Mouse (Mus musculus): ENCODE measurements around the gene Adam33.
A peak's percentile ranks its signal among the peaks of the same experiment; 100 is the strongest.
"Not testable (repeated sequence)": the region's sequence is repeated elsewhere in the genome, so short reads cannot be mapped to it uniquely, and the experiment has no call there.

The Adam33 gene

GRCm38 (mm10) chr2:131063404-131063864, at the start of gene Adam33:
TSS of gene Adam33 (minus strand) at chr2:131063814.
- no peak for DNase-seq

GRCm38 (mm10) chr2:131105989-131106388, 42.4 kb upstream of the Adam33 start:
- DNase-seq: no peak

GRCm38 (mm10) chr2:131105061-131105460, 41.4 kb upstream of the Adam33 start:
- not testable (repeated sequence) for DNase-seq

GRCm38 (mm10) chr2:131104021-131104420, 40.4 kb upstream of the Adam33 start:
- no peak for DNase-seq

GRCm38 (mm10) chr2:131101530-131101929, 37.9 kb upstream of the Adam33 start:
- DNase-seq: no peak

- DNase-seq: no peak
These were observed 33.5 kb upstream of the Adam33 start for GRCm38 (mm10) chr2:131097087-131097486.

- DNase-seq: no peak
These were observed 32.6 kb upstream of the Adam33 start for GRCm38 (mm10) chr2:131096101-131096795.

GRCm38 (mm10) chr2:131094823-131095222, 31.2 kb upstream of the Adam33 start:
- peak; percentile 44 to 76 for DNase-seq

GRCm38 (mm10) chr2:131093577-131093976, 30.0 kb upstream of the Adam33 start:
- no peak for DNase-seq

GRCm38 (mm10) chr2:131090852-131091251, 27.2 kb upstream of the Adam33 start:
- DNase-seq: no peak

GRCm38 (mm10) chr2:131089634-131090033, 26.0 kb upstream of the Adam33 start:
- DNase-seq: no peak

- DNase-seq: no peak
These were observed 25.0 kb upstream of the Adam33 start for GRCm38 (mm10) chr2:131088581-131088980.

GRCm38 (mm10) chr2:131086667-131087390, 23.2 kb upstream of the Adam33 start, which contains the start of gene Siglec1:
TSS of gene Siglec1 (minus strand) at chr2:131086765.
- DNase-seq: no peak

- no peak for DNase-seq
These were observed 20.6 kb upstream of the Adam33 start for GRCm38 (mm10) chr2:131084206-131084605.

- DNase-seq: no peak
These were observed 16.9 kb upstream of the Adam33 start for GRCm38 (mm10) chr2:131080507-131080906.

GRCm38 (mm10) chr2:131072536-131072935, 8.9 kb upstream of the Adam33 start:
- DNase-seq: no peak

- DNase-seq: no peak
These were observed 3.9 kb upstream of the Adam33 start for GRCm38 (mm10) chr2:131067481-131067880.

GRCm38 (mm10) chr2:131066342-131066741, 2.7 kb upstream of the Adam33 start:
- DNase-seq: no peak

GRCm38 (mm10) chr2:131061607-131062006, 2.0 kb downstream of the Adam33 start:
- no peak for DNase-seq

- no peak for DNase-seq
These were observed 2.8 kb downstream of the Adam33 start for GRCm38 (mm10) chr2:131060784-131061183.

- DNase-seq: no peak
These were observed 3.7 kb downstream of the Adam33 start for GRCm38 (mm10) chr2:131059781-131060540.

- no peak for DNase-seq
These were observed 4.2 kb downstream of the Adam33 start for GRCm38 (mm10) chr2:131059377-131059776.

- no peak for DNase-seq
These were observed 4.9 kb downstream of the Adam33 start for GRCm38 (mm10) chr2:131058672-131059071.

Measured in spleen, adult 18-20 months (tissue).